Mouse (Mus musculus): ENCODE measurements around the gene Slc2a13.

The Slc2a13 gene

DNA sequence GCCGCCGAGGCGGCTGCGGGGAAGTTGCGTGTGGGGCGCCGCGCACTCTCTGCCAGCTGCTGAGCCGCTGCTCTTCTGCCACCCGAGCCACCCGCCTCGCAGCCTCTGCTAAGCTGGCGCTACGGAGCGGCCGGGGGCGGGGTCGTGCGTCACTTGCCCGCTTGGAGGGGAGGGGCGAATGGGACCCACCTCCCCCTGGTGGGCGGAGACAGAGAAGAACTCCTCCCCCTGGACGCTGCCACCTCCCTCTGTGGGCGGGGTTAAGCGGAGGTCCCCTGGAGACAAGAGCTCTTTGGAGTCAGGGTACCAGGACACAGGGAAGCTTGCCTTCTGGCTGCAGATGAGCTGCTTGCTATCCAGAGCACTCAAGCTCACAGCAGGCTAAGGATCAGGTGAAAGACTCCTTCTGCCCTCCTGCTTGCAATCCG, at the start of gene Slc2a13:
Gene Slc2a13 (minus strand): TSS at position 151 of the 428 bp plus-strand sequence.
- DNase-seq (ENCODE audit: low spot score), result peak; percentile 90

DNA sequence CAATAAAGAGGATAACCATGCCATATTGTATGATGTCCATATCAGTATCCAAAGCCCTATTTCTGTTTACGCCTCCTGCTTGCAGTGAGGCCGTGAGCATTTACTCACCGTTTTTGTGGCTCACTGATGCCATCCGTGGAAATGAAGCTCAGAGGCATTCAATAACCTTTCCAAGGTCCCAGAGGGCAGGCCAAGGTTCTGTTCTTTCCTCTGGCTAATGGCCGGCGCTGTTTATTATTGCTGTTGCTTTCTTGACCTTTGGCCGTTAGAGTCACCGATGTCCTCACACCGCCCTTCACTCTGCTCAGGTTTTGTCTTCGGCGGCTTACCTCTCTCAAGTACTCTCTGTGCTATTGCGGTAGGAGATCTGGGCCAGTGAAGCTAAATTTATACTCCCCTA, 43.0 kb upstream of the Slc2a13 start:
- DNase-seq (ENCODE audit: low spot score), result no peak

DNA sequence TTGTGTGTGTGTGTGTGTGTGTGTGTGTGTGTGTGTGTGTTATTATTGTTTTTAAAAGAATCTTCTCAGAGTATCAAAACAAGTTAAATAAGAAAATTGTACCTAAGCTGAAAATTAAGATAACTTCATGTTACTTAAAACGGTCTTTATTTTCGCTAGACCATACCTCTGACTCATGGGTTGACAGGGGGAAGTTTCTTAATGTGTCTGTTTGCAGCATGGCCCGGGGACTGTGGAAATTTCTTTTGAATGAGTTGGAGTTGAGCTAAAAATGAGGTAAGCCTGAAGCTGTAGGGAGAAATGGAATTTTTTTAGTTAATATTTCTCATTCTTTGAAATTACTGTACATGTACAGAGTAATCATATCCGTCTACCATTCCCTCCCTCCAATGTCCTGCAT, 42.5 kb upstream of the Slc2a13 start:
- DNase-seq (ENCODE audit: low spot score), result no peak

DNA sequence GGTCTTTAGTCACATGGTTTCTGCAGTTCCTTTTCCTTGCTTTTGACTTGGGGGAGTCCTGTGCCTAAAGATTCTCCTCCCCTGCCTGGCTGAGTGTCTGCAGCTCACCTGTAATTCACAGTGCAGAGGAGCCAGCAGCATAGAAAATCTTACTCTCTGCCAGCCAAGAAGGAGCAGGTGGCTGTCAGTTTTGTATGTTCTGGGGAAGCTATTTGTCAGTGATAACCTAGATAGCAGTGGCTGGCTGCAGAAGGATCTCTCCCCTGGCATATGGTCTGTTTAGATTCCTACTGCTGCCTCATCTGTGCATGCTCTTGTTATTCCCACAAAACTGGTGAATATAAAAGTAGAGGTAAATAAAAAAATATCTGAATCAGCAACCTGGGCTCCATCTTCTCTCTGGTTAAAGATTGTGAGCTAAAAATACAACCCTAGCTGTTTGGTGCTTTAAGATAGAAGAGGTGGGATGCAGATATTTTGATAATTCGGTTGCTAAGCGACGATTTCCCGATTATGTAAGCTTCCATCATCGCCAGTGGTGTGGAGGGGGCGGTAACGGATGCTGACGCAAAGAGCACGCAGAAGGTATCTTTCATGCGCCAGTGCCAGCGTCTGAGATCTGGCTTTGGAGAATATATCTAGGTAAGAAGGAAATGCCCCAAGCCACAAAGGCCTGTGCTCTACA, 41.1 kb upstream of the Slc2a13 start:
- no peak for DNase-seq (ENCODE audit: low spot score)

GRCm38 (mm10) chr15:91609713-91610112, 36.7 kb upstream of the Slc2a13 start:
- DNase-seq (ENCODE audit: low spot score), result peak; percentile 50

GRCm38 (mm10) chr15:91608811-91609210, 35.8 kb upstream of the Slc2a13 start:
- DNase-seq (ENCODE audit: low spot score), result no peak

- DNase-seq (ENCODE audit: low spot score), result no peak
Measured at GRCm38 (mm10) chr15:91601197-91601596, 28.1 kb upstream of the Slc2a13 start.

GRCm38 (mm10) chr15:91597290-91597689, 24.2 kb upstream of the Slc2a13 start:
- DNase-seq (ENCODE audit: low spot score), result no peak

DNA sequence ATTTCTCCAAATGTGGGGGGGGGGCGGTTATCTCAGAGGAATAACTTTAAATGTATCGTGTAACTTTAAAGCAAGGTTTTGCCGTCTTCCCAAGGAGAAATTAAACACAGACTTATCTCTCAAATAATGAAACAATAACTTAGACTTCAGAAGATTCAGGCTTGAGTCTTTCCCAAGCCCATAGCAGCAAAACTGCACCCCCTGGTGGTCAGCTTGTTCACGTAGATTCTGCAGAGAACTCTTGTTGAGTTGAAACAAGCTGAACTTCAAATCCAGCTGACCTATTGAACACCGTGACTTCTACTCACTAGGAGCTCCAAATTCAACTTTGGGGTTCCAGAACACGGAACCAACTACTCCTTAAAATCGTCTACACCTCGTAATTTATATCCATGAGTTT, 1.4 kb upstream of the Slc2a13 start:
- peak; percentile 74 for DNase-seq (ENCODE audit: low spot score)

- peak; percentile 50 for DNase-seq (ENCODE audit: low spot score)
Measured at GRCm38 (mm10) chr15:91572421-91573069, 516 bp downstream of the Slc2a13 start.

DNA sequence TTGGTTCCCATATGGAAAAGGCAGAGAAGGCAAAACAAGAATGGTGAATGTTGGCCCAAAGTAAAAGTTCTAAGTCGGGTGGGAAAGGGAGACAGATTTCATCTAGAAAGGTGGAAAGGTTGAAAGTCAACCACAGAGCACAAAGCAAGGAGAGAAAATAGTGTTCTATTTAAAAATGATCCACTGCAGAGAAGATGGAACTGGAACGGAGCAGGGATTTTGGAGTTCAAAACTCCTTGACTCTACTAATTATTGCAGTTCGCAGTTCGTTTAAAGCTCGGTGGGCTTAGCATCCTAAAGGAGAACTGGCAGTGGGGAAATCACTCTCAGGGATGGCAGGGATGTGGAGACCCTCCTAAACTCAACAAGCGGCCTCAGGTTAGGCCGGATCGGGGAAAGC, 1.1 kb downstream of the Slc2a13 start:
- no peak for DNase-seq (ENCODE audit: low spot score)

GRCm38 (mm10) chr15:91566784-91567183, 6.3 kb downstream of the Slc2a13 start:
- no peak for DNase-seq (ENCODE audit: low spot score)

- DNase-seq (ENCODE audit: low spot score), result no peak
Measured at GRCm38 (mm10) chr15:91565025-91565605, 7.9 kb downstream of the Slc2a13 start.

- DNase-seq (ENCODE audit: low spot score), result no peak
Measured at GRCm38 (mm10) chr15:91561728-91562127, 11.3 kb downstream of the Slc2a13 start.

- DNase-seq (ENCODE audit: low spot score), result no peak
Measured at GRCm38 (mm10) chr15:91555336-91555736, 17.7 kb downstream of the Slc2a13 start.

GRCm38 (mm10) chr15:91548586-91549268, 24.3 kb downstream of the Slc2a13 start:
- DNase-seq (ENCODE audit: low spot score), result no peak

DNA sequence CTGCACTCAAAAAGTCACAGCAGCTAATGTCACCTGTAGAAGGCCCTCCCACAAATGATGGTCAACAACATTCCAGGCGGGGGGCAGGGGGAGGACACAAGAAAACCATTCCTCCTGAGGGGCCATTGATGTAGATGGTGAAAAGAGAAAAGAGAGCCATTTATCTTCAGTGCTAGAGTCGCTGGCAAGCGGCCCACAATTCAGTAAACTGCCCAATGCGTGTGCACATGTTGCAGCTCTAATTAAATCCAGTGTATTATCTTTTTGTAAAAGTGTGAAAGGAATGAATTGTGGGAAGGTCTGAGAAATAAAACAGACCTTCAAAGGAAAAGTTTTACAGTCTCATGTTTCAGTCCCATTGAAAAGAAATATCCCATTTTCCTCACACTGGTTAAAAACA, 28.5 kb downstream of the Slc2a13 start:
- no peak for DNase-seq (ENCODE audit: low spot score)

DNA sequence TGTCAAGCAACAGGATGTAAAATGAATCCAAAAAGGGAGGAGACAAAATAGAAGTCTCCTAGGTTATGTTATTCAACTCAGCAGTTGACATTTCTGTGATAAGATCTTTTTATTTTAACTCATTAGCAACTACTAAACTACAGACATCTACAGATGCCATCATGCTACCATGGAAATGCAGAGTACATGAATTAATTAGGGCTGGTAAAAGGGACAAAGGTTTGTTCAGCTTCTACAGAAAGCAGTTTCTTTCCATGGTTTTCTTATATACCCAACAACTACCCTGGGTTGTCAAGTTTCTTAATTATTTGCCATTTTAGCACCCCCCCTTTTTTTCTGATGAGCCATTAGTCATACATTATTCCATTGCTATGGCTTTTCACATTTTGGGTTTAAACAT, 34.6 kb downstream of the Slc2a13 start:
- no peak for DNase-seq (ENCODE audit: low spot score)

DNA sequence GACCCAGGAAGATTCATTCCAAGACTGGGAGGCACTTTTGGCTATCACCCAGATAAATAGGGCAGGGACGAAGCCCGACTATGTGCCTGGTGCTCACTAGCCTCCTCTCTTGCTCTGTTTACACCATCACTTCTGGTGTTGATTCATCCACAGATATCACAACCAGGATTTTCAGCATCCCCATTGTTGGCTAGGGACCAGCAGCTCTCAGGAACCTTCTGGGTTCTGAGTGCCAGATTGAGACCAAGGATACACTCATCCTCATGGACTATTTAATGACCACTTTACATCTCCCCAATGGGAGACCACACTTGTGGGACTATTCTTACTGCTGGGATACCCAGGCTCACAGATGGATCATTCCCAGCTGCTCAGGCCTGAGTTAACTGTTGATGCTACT, 46.2 kb downstream of the Slc2a13 start:
- DNase-seq (ENCODE audit: low spot score), result no peak

DNA sequence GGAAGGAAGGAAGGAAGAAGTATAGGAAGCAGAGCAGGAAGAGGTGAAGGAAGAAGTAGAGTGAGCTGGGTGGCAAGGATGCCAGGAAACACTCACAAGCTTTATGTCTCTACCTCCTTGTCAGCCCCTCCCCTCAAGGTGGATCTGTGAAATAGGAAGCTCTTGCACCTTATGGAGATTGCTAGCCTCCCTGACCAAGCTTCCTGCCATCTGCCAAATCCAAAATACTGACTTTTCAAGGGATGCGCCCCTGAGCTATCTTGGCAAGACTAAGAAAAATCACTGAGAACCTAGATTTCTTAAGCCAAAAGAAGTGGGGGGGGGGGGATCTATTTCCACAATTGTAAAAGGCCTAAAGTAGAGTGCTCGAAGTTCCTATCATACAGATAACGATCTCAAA, 46.9 kb downstream of the Slc2a13 start:
- no peak for DNase-seq (ENCODE audit: low spot score)

DNA sequence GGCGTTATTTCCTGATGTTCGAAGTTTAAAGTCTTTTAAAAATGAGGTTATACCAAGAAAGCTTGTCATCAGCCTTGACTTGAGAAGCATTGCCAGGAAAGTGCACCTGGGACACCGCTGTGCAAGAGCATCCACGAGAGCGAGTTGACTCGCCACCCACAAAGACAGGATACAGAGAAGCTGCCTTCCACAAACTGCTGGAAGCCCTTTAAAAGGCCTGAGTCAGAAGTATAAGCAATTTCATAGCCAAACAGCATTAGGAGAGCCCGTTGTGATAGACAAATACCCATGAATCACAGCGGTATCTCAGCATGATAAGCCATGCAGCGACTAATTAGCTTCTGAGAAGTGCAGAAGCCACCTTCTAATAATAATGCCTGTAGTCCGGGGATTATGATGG, 48.6 kb downstream of the Slc2a13 start:
- no peak for DNase-seq (ENCODE audit: low spot score)

DNA sequence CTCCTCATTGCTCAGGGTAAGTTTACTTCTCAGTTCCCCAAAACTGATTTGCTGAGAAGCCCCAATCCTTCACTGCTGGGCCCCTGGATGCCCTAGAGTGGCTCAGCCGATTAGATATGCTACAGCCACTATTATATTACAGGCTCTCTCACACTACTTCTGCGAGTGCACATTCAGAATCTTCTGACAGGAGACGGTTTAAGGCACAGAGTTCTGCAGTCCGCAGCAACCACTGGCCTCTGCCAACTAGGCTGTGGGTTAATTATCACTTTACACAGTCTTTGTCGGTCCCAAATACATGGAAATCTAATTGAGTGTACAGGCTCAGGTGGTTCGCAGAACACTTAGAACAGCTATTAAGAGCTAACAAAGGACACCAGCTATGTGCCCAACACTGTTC, 69.8 kb downstream of the Slc2a13 start:
- DNase-seq (ENCODE audit: low spot score), result no peak

GRCm38 (mm10) chr15:91502661-91503060, 70.4 kb downstream of the Slc2a13 start:
- no peak for DNase-seq (ENCODE audit: low spot score)
